Mouse (Mus musculus) liver, adult 2 months (tissue): ENCODE results near the gene Slc13a2. TPM values are rescaled to one million over a fixed set of nuclear protein-coding genes. Genes with fewer than 3 reads are reported as not detected.

Source experiments
- DNase-seq: peaks from one replicate; pipeline ENCODE4 v3.0.0-alpha.2; 2011; ENCODE audit warnings: low read depth, low spot score; ENCODE audit errors: extremely low read depth
- H3K27ac ChIP-seq: fragments of 200-500 bp; replicated peaks from 2 replicates; pipeline ENCODE4 v1.5.1; 2012; ENCODE audit warnings: low read depth, mild to moderate bottlenecking, control low read depth, inconsistent platforms, low read length; ENCODE audit not compliant: insufficient read depth
- H3K27me3 ChIP-seq: fragments of 200-500 bp; 2 replicates; pipeline ENCODE4 v1.6.1; 2012; ENCODE audit warnings: mild to moderate bottlenecking, moderate library complexity, low read length, inconsistent platforms; ENCODE audit not compliant: control insufficient read depth, insufficient read depth
- H3K36me3 ChIP-seq: fragments of 200-500 bp; 2 replicates; pipeline ENCODE4 v1.6.1; 2012; ENCODE audit warnings: low read length, inconsistent platforms; ENCODE audit not compliant: control insufficient read depth, insufficient read depth
- H3K4me1 ChIP-seq: fragments of 200-500 bp; 2 replicates; pipeline ENCODE4 v1.6.1; 2011; ENCODE audit warnings: low read length; ENCODE audit not compliant: control insufficient read depth, insufficient read depth
- H3K4me3 ChIP-seq: fragments of 200-500 bp; 2 replicates; pipeline ENCODE4 v1.5.1; 2011; ENCODE audit warnings: low read depth, mild to moderate bottlenecking, control low read depth, low read length, moderate library complexity; ENCODE audit not compliant: insufficient read depth
- H3K79me2 ChIP-seq: fragments of 200-500 bp; 2 replicates; pipeline ENCODE4 v1.6.1; 2012; ENCODE audit warnings: inconsistent platforms, mild to moderate bottlenecking, low read length, moderate library complexity; ENCODE audit not compliant: control insufficient read depth, insufficient read depth
- H3K9ac ChIP-seq: fragments of 200-500 bp; 2 replicates; pipeline ENCODE4 v1.6.1; 2012; ENCODE audit warnings: low read depth, mild to moderate bottlenecking, control low read depth, inconsistent platforms, low read length
- CTCF ChIP-seq: fragments of 200-500 bp; IDR thresholded peaks from 2 replicates; pipeline ENCODE4 v1.5.1; 2011; ENCODE audit warnings: low read depth, low read length, control low read depth
- POLR2A ChIP-seq: fragments of 200-500 bp; IDR thresholded peaks from 2 replicates; pipeline ENCODE4 v1.6.1; 2011; ENCODE audit warnings: low read length, control low read depth; ENCODE audit not compliant: insufficient read depth; ENCODE audit errors: extremely low read depth
- WGBS: fragments of 180-500 bp; shearing (Covaris S2); methylation state at CpG from one replicate; pipeline ENCODE4 v1.1.7; 2018; 5-methylcytosine and 5-hydroxymethylcytosine counted together
- polyA plus RNA-seq: library from polyadenylated mRNA; depleted of rRNA; stranded (reverse); fragments of >200 nt; gene quantifications from 2 replicates; pipeline ENCODE4 v1.2.3, GENCODE M21; 2012; rRNA removed
- total RNA-seq: library from RNA; depleted of rRNA; stranded (reverse); fragments of >200 nt; gene quantifications from 2 replicates; pipeline ENCODE4 v1.2.3, GENCODE M21; 2014; rRNA removed

Gene Slc13a2
- total RNA-seq (0.65 and 1.9 TPM in 2 replicates), polyA plus RNA-seq (4.7 and 5.6 TPM in 2 replicates)

- no peak within 1 kb of the TSS; the same call in 1 of the 2 replicates for H3K27ac ChIP-seq
- peak; percentile 65 for DNase-seq
- no peaks in the 10 kb centered on the region for H3K36me3 ChIP-seq
- no peaks in the 10 kb centered on the region for H3K27me3 ChIP-seq
- TF ChIP-seq POLR2A (no peak), CTCF (peak; percentile 45)
- no peaks in the 10 kb centered on the region for H3K79me2 ChIP-seq
- H3K4me3 ChIP-seq, result no peak within 1 kb of the TSS; the same call in 1 of the 2 replicates
- no peak within 1 kb of the TSS for H3K9ac ChIP-seq
- 32% methylated on average over 13 of the region's 13 CpGs for WGBS
- H3K4me1 ChIP-seq, result peaks cover 29% of the 10 kb centered on the region
Measured at GRCm38 (mm10) chr11:78422055-78422819, at the start of gene Slc13a2. Slc13a2 (minus strand) TSS chr11:78422217.

GRCm38 (mm10) chr11:78471326-78472103, 49.5 kb upstream of the Slc13a2 start:
- Histone ChIP-seq H3K27ac (no peak overlapping the region), H3K27me3 (no peaks in the 10 kb centered on the region), H3K4me3 (no peak overlapping the region), H3K9ac (no peak overlapping the region), H3K4me1 (peaks cover 3% of the 10 kb centered on the region; the same call in 1 of the 2 replicates), H3K79me2 (no peaks in the 10 kb centered on the region), H3K36me3 (no peaks in the 10 kb centered on the region)
- TF ChIP-seq CTCF, result no peak
- TF ChIP-seq POLR2A, result no peak
- peak; percentile 44 for DNase-seq
- WGBS, result 82% methylated on average over 10 of the region's 10 CpGs

- Histone ChIP-seq H3K79me2 (no peaks in the 10 kb centered on the region), H3K36me3 (no peaks in the 10 kb centered on the region), H3K4me3 (no peak overlapping the region), H3K27ac (no peak overlapping the region), H3K27me3 (no peaks in the 10 kb centered on the region), H3K9ac (no peak overlapping the region), H3K4me1 (peaks cover 5% of the 10 kb centered on the region; the same call in 1 of the 2 replicates)
- TF ChIP-seq CTCF, result no peak
- TF ChIP-seq POLR2A, result no peak
- DNase-seq, result no peak
- 60% methylated on average over 3 of the region's 3 CpGs for WGBS
Measured at GRCm38 (mm10) chr11:78467932-78468331, 45.9 kb upstream of the Slc13a2 start.

GRCm38 (mm10) chr11:78467515-78467914, 45.5 kb upstream of the Slc13a2 start:
- H3K27ac ChIP-seq, result no peak overlapping the region
- no peak for TF ChIP-seq CTCF

GRCm38 (mm10) chr11:78466242-78466912, 44.4 kb upstream of the Slc13a2 start:
- no peaks in the 10 kb centered on the region for H3K79me2 ChIP-seq
- no peaks in the 10 kb centered on the region for H3K36me3 ChIP-seq
- DNase-seq, result no peak
- no peaks in the 10 kb centered on the region for H3K27me3 ChIP-seq
- H3K4me1 ChIP-seq, result peaks cover 5% of the 10 kb centered on the region; the same call in 1 of the 2 replicates
- TF ChIP-seq CTCF, result no peak
- WGBS, result 64% methylated on average over 23 of the region's 23 CpGs
- H3K9ac ChIP-seq, result peak overlapping the region; percentile 30; the same call in 1 of the 2 replicates
- H3K4me3 ChIP-seq, result peak overlapping the region; percentile 69
- peak overlapping the region; percentile 6 for H3K27ac ChIP-seq

More at GRCm38 (mm10) chr11:78467515-78467914, 45.5 kb upstream of the Slc13a2 start:
- Histone ChIP-seq H3K27me3 (no peaks in the 10 kb centered on the region), H3K4me3 (no peak overlapping the region), H3K36me3 (no peaks in the 10 kb centered on the region), H3K4me1 (peaks cover 5% of the 10 kb centered on the region; the same call in 1 of the 2 replicates), H3K9ac (no peak overlapping the region), H3K79me2 (no peaks in the 10 kb centered on the region)
- DNase-seq, result no peak
- 74% methylated on average over 7 of the region's 7 CpGs for WGBS
